8 mouse cellular contexts compared by ENCODE assay signal in genomic region chr11:80383626-80384046, GRCm38 (mm10). TPM values are rescaled to one million over a fixed set of nuclear protein-coding genes. Genes with fewer than 3 reads are reported as not detected.
DNase-seq lines count a peak whose midpoint lies in the region; ATAC-seq and TF ChIP-seq lines count a peak whose summit lies in the region.

No protein-coding gene starts in this region.

- TF ChIP-seq POLR2A in limb, embryonic 14.5 days (IDR thresholded peaks at IDR 0.05; ENCODE audit: borderline replicate concordance, extremely low read depth, insufficient read depth, insufficient read length) = no peak

- H3K4me3 ChIP-seq in kidney, postnatal 0 days (replicated peaks; ENCODE audit: low read depth, low read length) = peak overlapping the region; percentile 80
- peak overlapping the region; percentile 97 for H3K4me3 ChIP-seq in forebrain, embryonic 13.5 days
- H3K4me3 ChIP-seq in limb, embryonic 14.5 days (replicated peaks; ENCODE audit: low read length) = peak overlapping the region; percentile 73
- peak overlapping the region; percentile 96 for H3K4me3 ChIP-seq in midbrain, embryonic 16.5 days (ENCODE audit: low read depth, low read length)

- H3K4me1 ChIP-seq in kidney, postnatal 0 days (replicated peaks; ENCODE audit: insufficient read depth, low read length) = peaks cover 15% of the 10 kb centered on the region; the same call in 1 of the 2 replicates
- H3K4me1 ChIP-seq in forebrain, embryonic 13.5 days = peaks cover 43% of the 10 kb centered on the region
- H3K4me1 ChIP-seq in limb, embryonic 14.5 days (ENCODE audit: control insufficient read depth, insufficient read depth, low read length) = peaks cover 18% of the 10 kb centered on the region
- peaks cover 29% of the 10 kb centered on the region for H3K4me1 ChIP-seq in midbrain, embryonic 16.5 days (ENCODE audit: control insufficient read depth, insufficient read depth, low read length)

- H3K9ac ChIP-seq in kidney, postnatal 0 days (ENCODE audit: low read depth, low read length) = peak overlapping the region; percentile 87
- peak overlapping the region; percentile 99 for H3K9ac ChIP-seq in forebrain, embryonic 13.5 days
- peak overlapping the region; percentile 96 for H3K9ac ChIP-seq in limb, embryonic 14.5 days (ENCODE audit: low read depth, low read length, severe bottlenecking)
- peak overlapping the region; percentile 97 for H3K9ac ChIP-seq in midbrain, embryonic 16.5 days (ENCODE audit: low read depth, low read length)

- TF ChIP-seq CTCF in kidney, postnatal 0 days (IDR thresholded peaks at IDR 0.05; ENCODE audit: low read depth) = no peak

- H3K9me3 ChIP-seq in kidney, postnatal 0 days (replicated peaks; ENCODE audit: low read length) = no peaks in the 10 kb centered on the region
- H3K9me3 ChIP-seq in forebrain, embryonic 13.5 days (replicated peaks) = no peaks in the 10 kb centered on the region
- no peaks in the 10 kb centered on the region for H3K9me3 ChIP-seq in limb, embryonic 14.5 days (ENCODE audit: control insufficient read depth, low read length)
- no peaks in the 10 kb centered on the region for H3K9me3 ChIP-seq in midbrain, embryonic 16.5 days (replicated peaks; ENCODE audit: control insufficient read depth, low read length, poor library complexity, severe bottlenecking)

- DNase-seq in kidney, postnatal 0 days (ENCODE audit: low spot score) = peak; percentile 46
- DNase-seq in kidney, adult 11 months = no peak
- no peak for DNase-seq in limb, embryonic 14.5 days (ENCODE audit: low spot score)
- no peak for DNase-seq in ovary, postnatal 14 days (ENCODE audit: low spot score)
- no peak for DNase-seq in right cerebral cortex, postnatal 14 days

- 0 out of 2 replicates have a peak, but pooled peaks have one; percentile 11 for ATAC-seq in kidney, postnatal 0 days (replicated peaks; ENCODE audit: low FRiP score, low read depth)
- ATAC-seq in activated CD4-positive, CD25-positive, alpha-beta regulatory T cell, adult 4 months = peak; percentile 53
- 0 out of 2 replicates have a peak, but pooled peaks have one; percentile 20 for ATAC-seq in forebrain, embryonic 13.5 days
- ATAC-seq in limb, embryonic 14.5 days (ENCODE audit: low FRiP score, low read depth) = no peak
- ATAC-seq in midbrain, embryonic 16.5 days = peak; percentile 30

- H3K36me3 ChIP-seq in kidney, postnatal 0 days (ENCODE audit: insufficient read depth, low read length) = peaks cover 11% of the 10 kb centered on the region
- peaks cover 18% of the 10 kb centered on the region for H3K36me3 ChIP-seq in forebrain, embryonic 13.5 days (ENCODE audit: poor library complexity, severe bottlenecking)
- peaks cover 26% of the 10 kb centered on the region for H3K36me3 ChIP-seq in limb, embryonic 14.5 days (ENCODE audit: control insufficient read depth, insufficient read depth, low read length)
- H3K36me3 ChIP-seq in midbrain, embryonic 16.5 days (ENCODE audit: control insufficient read depth, insufficient read depth, low read length) = peaks cover 6% of the 10 kb centered on the region; the same call in 1 of the 2 replicates

- peak overlapping the region; percentile 67 for H3K4me2 ChIP-seq in kidney, postnatal 0 days (ENCODE audit: low read length)
- H3K4me2 ChIP-seq in forebrain, embryonic 13.5 days = peak overlapping the region; percentile 71
- H3K4me2 ChIP-seq in limb, embryonic 14.5 days (replicated peaks; ENCODE audit: low read depth, low read length, severe bottlenecking) = peak overlapping the region; percentile 58; the same call in 1 of the 2 replicates
- H3K4me2 ChIP-seq in midbrain, embryonic 16.5 days (ENCODE audit: low read length) = peak overlapping the region; percentile 4; the same call in 1 of the 2 replicates

- peak overlapping the region; percentile 90 for H3K27ac ChIP-seq in kidney, postnatal 0 days
- peak overlapping the region; percentile 91 for H3K27ac ChIP-seq in forebrain, embryonic 13.5 days
- peak overlapping the region; percentile 87 for H3K27ac ChIP-seq in limb, embryonic 14.5 days (replicated peaks; ENCODE audit: low read depth, low read length)
- H3K27ac ChIP-seq in midbrain, embryonic 16.5 days (ENCODE audit: low read length) = peak overlapping the region; percentile 90

- no peaks in the 10 kb centered on the region for H3K27me3 ChIP-seq in kidney, postnatal 0 days (ENCODE audit: insufficient read depth, low read length)
- no peaks in the 10 kb centered on the region for H3K27me3 ChIP-seq in forebrain, embryonic 13.5 days
- H3K27me3 ChIP-seq in limb, embryonic 14.5 days (ENCODE audit: control insufficient read depth, insufficient read depth, low read length) = no peaks in the 10 kb centered on the region
- H3K27me3 ChIP-seq in midbrain, embryonic 16.5 days (ENCODE audit: control insufficient read depth, insufficient read depth, low read depth, low read length) = no peaks in the 10 kb centered on the region

- 0% methylated on average over 20 of the region's 20 CpGs for WGBS in kidney, postnatal 0 days
- WGBS in forebrain, embryonic 13.5 days = under 1% methylated on average over 20 of the region's 20 CpGs
- 0% methylated on average over 20 of the region's 20 CpGs for WGBS in limb, embryonic 14.5 days
- WGBS in midbrain, embryonic 16.5 days = 0% methylated on average over 20 of the region's 20 CpGs

RNA-seq across cellular contexts. Expression of gene Zfp207, which starts 0.6 kb away (rescaled TPM):
- 199 and 201 TPM in 2 replicates for polyA plus RNA-seq in kidney, postnatal 0 days (2015; fragmentation: Nextera tagmentation; extraction: Ambion mirVana)
- 100 to 1,000 TPM; 296 to 314 TPM for polyA plus RNA-seq in activated CD4-positive, CD25-positive, alpha-beta regulatory T cell, adult 4 months (2017; shearing (Covaris generic))
- polyA plus RNA-seq in forebrain, embryonic 13.5 days (2015; fragmentation: Nextera tagmentation; extraction: Ambion mirVana) = 266 and 272 TPM in 2 replicates
- polyA plus RNA-seq in limb, embryonic 14.5 days (2012; rRNA removed) = 269 and 274 TPM in 2 replicates
- polyA plus RNA-seq in limb, embryonic 14.5 days (2014; fragmentation: Nextera tagmentation; extraction: Ambion mirVana) = 237 and 252 TPM in 2 replicates
- 190 and 202 TPM in 2 replicates for polyA plus RNA-seq in midbrain, embryonic 16.5 days (2015; fragmentation: Nextera tagmentation; extraction: Ambion mirVana)

RNA-seq across cellular contexts. Expression of gene 5730455P16Rik, which starts 5.8 kb away (rescaled TPM):
- 17.1 and 18.2 TPM in 2 replicates for polyA plus RNA-seq in kidney, postnatal 0 days (2015; fragmentation: Nextera tagmentation; extraction: Ambion mirVana)
- polyA plus RNA-seq in activated CD4-positive, CD25-positive, alpha-beta regulatory T cell, adult 4 months (2017; shearing (Covaris generic)) = 10 to 100 TPM in 1 of 2 experiments, 1 to 10 TPM in 1; 9.3 to 17.7 TPM
- 30.3 and 32.3 TPM in 2 replicates for polyA plus RNA-seq in forebrain, embryonic 13.5 days (2015; fragmentation: Nextera tagmentation; extraction: Ambion mirVana)
- 10.0 and 12.7 TPM in 2 replicates for polyA plus RNA-seq in limb, embryonic 14.5 days (2012; rRNA removed)
- polyA plus RNA-seq in limb, embryonic 14.5 days (2014; fragmentation: Nextera tagmentation; extraction: Ambion mirVana) = 21.7 and 22.5 TPM in 2 replicates
- 38.1 and 39.4 TPM in 2 replicates for polyA plus RNA-seq in midbrain, embryonic 16.5 days (2015; fragmentation: Nextera tagmentation; extraction: Ambion mirVana)

RNA-seq across cellular contexts. Expression of gene Psmd11, which starts 44.8 kb away (rescaled TPM):
- 249 and 281 TPM in 2 replicates for polyA plus RNA-seq in kidney, postnatal 0 days (2015; fragmentation: Nextera tagmentation; extraction: Ambion mirVana)
- polyA plus RNA-seq in activated CD4-positive, CD25-positive, alpha-beta regulatory T cell, adult 4 months (2017; shearing (Covaris generic)) = 100 to 1,000 TPM; 273 to 307 TPM
- 370 and 373 TPM in 2 replicates for polyA plus RNA-seq in forebrain, embryonic 13.5 days (2015; fragmentation: Nextera tagmentation; extraction: Ambion mirVana)
- polyA plus RNA-seq in limb, embryonic 14.5 days (2012; rRNA removed) = 86.9 and 87.4 TPM in 2 replicates
- polyA plus RNA-seq in limb, embryonic 14.5 days (2014; fragmentation: Nextera tagmentation; extraction: Ambion mirVana) = 261 and 264 TPM in 2 replicates
- polyA plus RNA-seq in midbrain, embryonic 16.5 days (2015; fragmentation: Nextera tagmentation; extraction: Ambion mirVana) = 270 and 301 TPM in 2 replicates

Comparison
In these comparisons a context has a peak if more than half of its experiments do, and no peak if none do; other contexts are left out.
1. H3K4me2 ChIP-seq: peak in every context shown above with its lines; median percentile 71 in forebrain, embryonic 13.5 days; 67 in kidney, postnatal 0 days; 58 in limb, embryonic 14.5 days; 4 in midbrain, embryonic 16.5 days.